Mouse (Mus musculus) liver, adult 2 months (tissue): ENCODE results near the gene Ptpn12. TPM values are rescaled to one million over a fixed set of nuclear protein-coding genes. Genes with fewer than 3 reads are reported as not detected.
"Not testable (repeated sequence)": the region's sequence is repeated elsewhere in the genome, so short reads cannot be mapped to it uniquely, and the experiment has no call there.

Experiments
- DNase-seq: peaks from one replicate; pipeline ENCODE4 v3.0.0-alpha.2; 2011; ENCODE audit warnings: low read depth, low spot score; ENCODE audit errors: extremely low read depth
- H3K27ac ChIP-seq: fragments of 200-500 bp; replicated peaks from 2 replicates; pipeline ENCODE4 v1.5.1; 2012; ENCODE audit warnings: low read depth, mild to moderate bottlenecking, control low read depth, inconsistent platforms, low read length; ENCODE audit not compliant: insufficient read depth
- H3K27me3 ChIP-seq: fragments of 200-500 bp; 2 replicates; pipeline ENCODE4 v1.6.1; 2012; ENCODE audit warnings: mild to moderate bottlenecking, moderate library complexity, low read length, inconsistent platforms; ENCODE audit not compliant: control insufficient read depth, insufficient read depth
- H3K36me3 ChIP-seq: fragments of 200-500 bp; 2 replicates; pipeline ENCODE4 v1.6.1; 2012; ENCODE audit warnings: low read length, inconsistent platforms; ENCODE audit not compliant: control insufficient read depth, insufficient read depth
- H3K4me1 ChIP-seq: fragments of 200-500 bp; 2 replicates; pipeline ENCODE4 v1.6.1; 2011; ENCODE audit warnings: low read length; ENCODE audit not compliant: control insufficient read depth, insufficient read depth
- H3K4me3 ChIP-seq: fragments of 200-500 bp; 2 replicates; pipeline ENCODE4 v1.5.1; 2011; ENCODE audit warnings: low read depth, mild to moderate bottlenecking, control low read depth, low read length, moderate library complexity; ENCODE audit not compliant: insufficient read depth
- H3K79me2 ChIP-seq: fragments of 200-500 bp; 2 replicates; pipeline ENCODE4 v1.6.1; 2012; ENCODE audit warnings: inconsistent platforms, mild to moderate bottlenecking, low read length, moderate library complexity; ENCODE audit not compliant: control insufficient read depth, insufficient read depth
- H3K9ac ChIP-seq: fragments of 200-500 bp; 2 replicates; pipeline ENCODE4 v1.6.1; 2012; ENCODE audit warnings: low read depth, mild to moderate bottlenecking, control low read depth, inconsistent platforms, low read length
- CTCF ChIP-seq: fragments of 200-500 bp; IDR thresholded peaks from 2 replicates; pipeline ENCODE4 v1.5.1; 2011; ENCODE audit warnings: low read depth, low read length, control low read depth
- POLR2A ChIP-seq: fragments of 200-500 bp; IDR thresholded peaks from 2 replicates; pipeline ENCODE4 v1.6.1; 2011; ENCODE audit warnings: low read length, control low read depth; ENCODE audit not compliant: insufficient read depth; ENCODE audit errors: extremely low read depth
- WGBS: fragments of 180-500 bp; shearing (Covaris S2); methylation state at CpG from one replicate; pipeline ENCODE4 v1.1.7; 2018; 5-methylcytosine and 5-hydroxymethylcytosine counted together
- polyA plus RNA-seq: library from polyadenylated mRNA; depleted of rRNA; stranded (reverse); fragments of >200 nt; gene quantifications from 2 replicates; pipeline ENCODE4 v1.2.3, GENCODE M21; 2012
- total RNA-seq: library from RNA; depleted of rRNA; stranded (reverse); fragments of >200 nt; gene quantifications from 2 replicates; pipeline ENCODE4 v1.2.3, GENCODE M21; 2014

Ptpn12 gene
- total and polyA plus RNA-seq, 2 experiments, result 11.5 to 19.4 TPM

DNA sequence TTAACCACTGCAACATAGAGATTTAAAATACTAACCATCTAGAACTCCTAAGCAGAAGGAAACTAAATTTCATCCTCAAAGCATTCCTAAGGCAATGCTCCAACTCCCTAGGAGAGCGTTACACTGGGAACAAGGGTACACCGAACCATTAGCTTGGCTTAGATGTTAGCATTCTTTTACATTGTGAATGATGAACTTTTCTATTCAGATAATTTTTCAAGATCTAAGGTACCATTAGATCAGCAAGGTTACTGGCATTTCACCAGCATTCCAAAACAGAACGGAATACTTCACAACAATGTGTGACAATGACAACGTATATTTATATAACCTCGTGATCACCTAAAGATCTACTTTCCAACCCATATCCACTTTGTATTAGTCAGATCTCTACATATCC is 105.6 kb downstream of the Ptpn12 start:
- H3K4me1 ChIP-seq, result peaks cover 5% of the 10 kb centered on the region
- 3% methylated on average over 5 of the region's 5 CpGs for WGBS
- H3K9ac ChIP-seq, result no peak overlapping the region
- no peak for TF ChIP-seq CTCF
- no peak for TF ChIP-seq POLR2A
- peak overlapping the region; percentile 36; the same call in 1 of the 2 replicates for H3K4me3 ChIP-seq
- peaks cover 31% of the 10 kb centered on the region; the same call in 1 of the 2 replicates for H3K79me2 ChIP-seq
- H3K27me3 ChIP-seq, result no peaks in the 10 kb centered on the region
- H3K27ac ChIP-seq, result no peak overlapping the region
- no peak for DNase-seq
- H3K36me3 ChIP-seq, result no peaks in the 10 kb centered on the region

DNA sequence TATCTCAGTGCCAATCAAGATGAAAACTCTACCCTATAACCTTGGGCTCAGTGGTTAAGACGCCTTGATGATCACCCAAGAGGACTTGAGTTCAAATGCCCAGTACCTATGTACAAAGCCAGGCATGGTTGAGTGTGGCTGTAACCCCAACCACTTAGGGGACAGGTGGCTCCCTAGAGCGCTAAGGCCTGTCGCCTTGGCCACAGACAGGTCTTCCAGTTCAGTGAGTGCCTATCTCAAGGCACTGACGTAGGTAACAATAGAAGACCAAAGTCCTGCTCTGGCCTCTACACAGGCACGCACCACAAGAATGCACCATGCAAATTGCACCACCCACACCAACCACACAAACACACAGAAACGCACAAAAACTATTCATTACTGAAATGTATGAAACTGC is 108.8 kb downstream of the Ptpn12 start:
- TF ChIP-seq POLR2A (no peak), CTCF (no peak)
- Histone ChIP-seq H3K9ac (no peak overlapping the region), H3K4me3 (no peak overlapping the region), H3K27ac (no peak overlapping the region), H3K36me3 (no peaks in the 10 kb centered on the region), H3K4me1 (peaks cover 5% of the 10 kb centered on the region), H3K27me3 (no peaks in the 10 kb centered on the region), H3K79me2 (peaks cover 45% of the 10 kb centered on the region)
- DNase-seq, result peak; percentile 55
- 80% methylated on average over 6 of the region's 6 CpGs for WGBS

DNA sequence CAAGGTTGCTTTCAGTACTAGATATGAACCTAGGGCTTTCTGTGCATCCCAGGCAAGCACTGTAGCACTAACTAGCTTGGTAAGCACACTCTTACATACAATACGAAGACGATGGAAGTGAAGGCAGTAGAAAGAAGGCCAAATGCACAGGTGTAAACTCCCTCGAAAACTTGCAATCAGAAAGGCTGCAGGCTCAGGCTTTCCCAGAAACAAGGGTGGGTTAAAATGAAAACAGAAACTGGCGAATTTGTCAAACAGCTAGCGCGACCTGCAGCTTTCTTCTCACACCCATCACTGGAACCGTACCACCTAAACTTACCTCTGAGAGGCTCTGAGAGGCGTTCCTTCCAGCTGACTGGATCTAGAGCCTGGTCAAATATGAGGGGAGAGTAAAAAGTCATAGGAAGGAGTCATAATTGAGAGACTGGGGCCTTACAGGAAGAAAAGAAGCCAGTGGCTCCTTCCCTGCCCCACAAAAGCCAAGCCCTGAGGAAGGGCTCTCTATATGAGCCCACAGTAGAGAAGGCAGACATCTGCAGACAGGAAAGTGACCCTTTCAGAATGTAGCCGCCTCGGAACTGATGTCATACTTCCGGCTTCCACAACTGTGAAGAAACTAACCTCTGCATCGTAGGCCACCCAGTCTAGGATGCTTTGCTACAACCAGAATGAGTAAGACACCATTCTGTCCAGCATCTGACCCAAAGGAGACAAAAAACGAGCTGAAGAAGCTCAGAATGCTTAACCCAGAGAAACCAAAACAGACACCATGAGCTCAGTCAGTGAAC is 110.6 kb downstream of the Ptpn12 start:
- Histone ChIP-seq H3K9ac (no peak overlapping the region), H3K4me3 (no peak overlapping the region), H3K27ac (0 out of 2 replicates have a peak overlapping the region, but pooled peaks have one; percentile 32), H3K36me3 (no peaks in the 10 kb centered on the region), H3K27me3 (no peaks in the 10 kb centered on the region), H3K4me1 (peaks cover 14% of the 10 kb centered on the region), H3K79me2 (peaks cover 50% of the 10 kb centered on the region)
- TF ChIP-seq CTCF, result no peak
- TF ChIP-seq POLR2A, result no peak
- no peak for DNase-seq
- WGBS, result 67% methylated on average over 13 of the region's 13 CpGs

DNA sequence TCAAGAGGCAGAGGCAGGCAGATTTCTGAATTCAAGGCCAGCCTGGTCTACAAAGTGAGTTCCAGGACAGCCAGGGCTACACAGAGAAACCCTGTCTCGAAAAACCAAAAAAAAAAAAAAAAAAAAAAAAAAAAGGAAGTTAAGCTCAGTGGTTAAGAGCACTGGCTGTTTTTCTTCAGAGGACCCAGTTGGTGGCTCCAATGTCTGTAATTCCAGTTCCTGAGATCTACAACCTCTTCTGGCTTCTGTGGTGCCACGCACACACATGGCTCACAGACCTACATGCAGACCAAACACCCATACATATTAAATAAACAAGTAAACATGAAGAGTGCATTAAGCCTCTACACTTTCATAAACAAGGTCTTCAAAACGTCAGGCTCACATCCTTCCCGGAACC is 111.9 kb downstream of the Ptpn12 start:
- not testable (repeated sequence) for H3K9ac ChIP-seq, H3K27me3 ChIP-seq, H3K27ac ChIP-seq, DNase-seq, H3K36me3 ChIP-seq, H3K4me3 ChIP-seq
- WGBS, result 73% methylated on average over 4 of the region's 4 CpGs
- H3K4me1 ChIP-seq, result peaks cover 19% of the 10 kb centered on the region
- peaks cover 51% of the 10 kb centered on the region for H3K79me2 ChIP-seq

DNA sequence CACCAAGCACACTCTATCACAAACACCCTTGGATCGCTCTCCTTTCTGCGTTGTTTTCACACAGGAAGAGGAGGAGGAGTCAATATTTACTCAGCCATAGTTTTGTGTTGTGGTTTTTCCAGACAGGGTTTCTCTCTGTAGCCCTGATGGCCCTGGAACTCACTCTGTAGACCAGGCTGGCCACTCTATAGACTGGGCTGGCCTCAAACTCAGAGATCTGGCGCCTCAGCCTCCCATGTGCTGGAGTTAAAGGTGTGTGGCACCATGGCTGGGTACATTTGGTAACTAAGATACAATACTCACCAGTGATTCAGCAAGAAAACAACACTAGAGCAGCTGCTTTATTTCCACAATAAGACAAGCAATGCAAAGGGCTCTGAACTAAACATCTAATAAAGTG is 113.2 kb downstream of the Ptpn12 start:
- no peaks in the 10 kb centered on the region for H3K27me3 ChIP-seq
- no peaks in the 10 kb centered on the region for H3K36me3 ChIP-seq
- no peak overlapping the region for H3K4me3 ChIP-seq
- peaks cover 52% of the 10 kb centered on the region for H3K79me2 ChIP-seq
- TF ChIP-seq POLR2A (no peak), CTCF (no peak)
- H3K4me1 ChIP-seq, result peaks cover 24% of the 10 kb centered on the region
- DNase-seq, result no peak
- H3K27ac ChIP-seq, result no peak overlapping the region
- H3K9ac ChIP-seq, result no peak overlapping the region
- WGBS, result 51% methylated on average over 3 of the region's 3 CpGs

DNA sequence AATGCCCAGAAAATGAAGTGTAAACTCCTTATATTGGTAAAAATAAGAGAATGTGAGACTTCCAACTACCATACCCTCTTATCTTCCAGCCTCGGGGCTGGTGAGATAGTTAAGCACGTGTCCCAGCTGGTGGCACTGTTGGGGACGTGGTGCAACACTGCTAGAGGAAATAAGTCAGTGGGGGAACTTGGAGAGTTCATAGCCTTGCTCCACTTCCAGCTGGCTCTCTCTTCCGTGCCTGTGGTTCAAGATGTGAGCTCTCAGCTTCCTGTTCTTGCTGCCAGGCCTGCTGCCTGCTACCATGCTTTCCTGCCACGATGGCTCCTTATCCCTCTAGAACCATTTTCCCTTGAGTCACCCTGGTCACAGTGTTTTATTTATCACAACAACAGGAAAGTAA is 114.5 kb downstream of the Ptpn12 start:
- no peak overlapping the region for H3K9ac ChIP-seq
- peaks cover 24% of the 10 kb centered on the region for H3K4me1 ChIP-seq
- no peak overlapping the region; the same call in 1 of the 2 replicates for H3K27ac ChIP-seq
- H3K4me3 ChIP-seq, result no peak overlapping the region
- H3K36me3 ChIP-seq, result no peaks in the 10 kb centered on the region
- WGBS, result 7% methylated on average over 5 of the region's 5 CpGs
- no peak for TF ChIP-seq CTCF
- no peak for TF ChIP-seq POLR2A
- H3K79me2 ChIP-seq, result peaks cover 45% of the 10 kb centered on the region
- H3K27me3 ChIP-seq, result no peaks in the 10 kb centered on the region
- peak; percentile 71 for DNase-seq
